Mouse (Mus musculus): Measurements from ENCODE around the gene Rab22a.
A peak's percentile ranks its signal among the peaks of the same experiment; 100 is the strongest.
"Not testable (repeated sequence)": the region's sequence is repeated elsewhere in the genome, so short reads cannot be mapped to it uniquely, and the experiment has no call there.

Gene Rab22a

GRCm38 (mm10) chr2:173659057-173659925 lies at the start of gene Rab22a:
TSS of gene Rab22a (plus strand) at chr2:173659760.
- DNase-seq = peak; percentile 97

DNA sequence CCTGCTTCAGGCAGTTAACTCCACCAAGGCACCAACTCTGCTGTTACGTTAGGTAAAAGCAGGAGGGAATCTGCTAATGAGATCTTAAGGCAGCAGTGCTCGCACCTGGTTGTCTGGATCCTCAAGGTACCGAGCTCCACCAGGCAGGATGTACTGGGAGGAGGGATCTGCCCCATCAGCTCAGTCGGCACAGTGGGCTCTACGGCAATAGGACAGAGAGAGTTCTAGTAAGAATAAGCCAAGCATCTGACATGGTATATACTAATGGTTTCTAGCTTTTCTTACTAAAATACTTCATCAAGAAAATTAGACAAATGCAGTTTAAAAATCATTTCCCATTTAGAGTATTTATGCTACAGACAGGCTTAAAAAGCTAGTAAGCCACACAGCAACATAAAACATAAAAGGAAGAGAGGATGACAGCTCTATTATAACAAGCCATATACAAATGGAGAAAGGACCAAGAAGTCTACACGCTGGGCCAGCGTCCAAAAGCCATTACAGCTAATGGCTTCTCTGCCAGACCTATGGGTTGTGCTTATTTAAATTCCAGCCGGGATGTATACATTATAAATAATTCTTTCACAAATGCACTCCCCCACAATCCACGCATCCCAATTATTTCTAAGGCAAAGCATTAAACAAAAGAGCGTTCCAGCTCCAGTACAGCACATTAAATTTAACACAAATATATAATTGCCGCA lies 44.0 kb upstream of the Rab22a start:
- no peak for DNase-seq

DNA sequence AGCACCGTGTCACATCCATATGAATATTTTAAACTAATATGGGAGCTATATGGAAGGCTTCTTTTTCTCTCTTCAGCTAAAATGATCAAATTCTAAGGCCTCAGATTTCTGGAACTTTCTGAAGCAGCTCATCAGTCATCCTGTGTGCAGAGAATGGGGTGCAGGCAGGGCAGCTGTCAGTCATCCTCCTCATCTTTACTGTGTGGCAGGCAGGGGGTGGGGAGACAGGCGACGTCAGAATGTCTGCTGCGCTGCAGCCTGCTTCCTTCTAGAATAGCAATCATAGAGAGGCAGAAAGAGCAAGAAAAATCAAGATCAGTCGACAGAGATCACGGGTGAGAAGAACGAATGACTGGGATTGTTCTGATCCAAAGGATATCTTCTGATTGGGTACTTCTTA lies 43.4 kb upstream of the Rab22a start:
- DNase-seq = no peak

GRCm38 (mm10) chr2:173619132-173619531 lies 40.4 kb upstream of the Rab22a start:
- DNase-seq = peak; percentile 20

DNA sequence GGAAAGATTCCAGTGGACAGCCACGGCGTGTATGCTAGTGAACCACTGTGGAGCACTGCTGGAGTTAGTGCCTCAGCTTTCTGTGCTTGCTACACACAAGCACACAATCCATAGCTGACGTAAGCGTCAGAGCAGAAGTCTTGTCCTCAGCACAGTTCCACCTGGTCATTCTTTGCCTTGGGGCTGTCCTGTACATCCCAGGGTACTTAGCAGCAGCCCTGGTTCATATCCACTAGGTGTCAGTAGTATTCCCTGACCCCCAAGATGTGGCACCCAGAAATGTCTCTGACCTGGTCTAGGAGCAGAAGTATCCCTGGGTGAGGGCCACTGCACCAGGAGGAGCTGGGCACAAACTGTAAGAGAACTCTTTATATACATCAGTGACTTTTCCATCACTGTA lies 38.9 kb upstream of the Rab22a start:
- no peak for DNase-seq

- DNase-seq = peak; percentile 17
Observed at GRCm38 (mm10) chr2:173622173-173622601, 37.4 kb upstream of the Rab22a start.

DNA sequence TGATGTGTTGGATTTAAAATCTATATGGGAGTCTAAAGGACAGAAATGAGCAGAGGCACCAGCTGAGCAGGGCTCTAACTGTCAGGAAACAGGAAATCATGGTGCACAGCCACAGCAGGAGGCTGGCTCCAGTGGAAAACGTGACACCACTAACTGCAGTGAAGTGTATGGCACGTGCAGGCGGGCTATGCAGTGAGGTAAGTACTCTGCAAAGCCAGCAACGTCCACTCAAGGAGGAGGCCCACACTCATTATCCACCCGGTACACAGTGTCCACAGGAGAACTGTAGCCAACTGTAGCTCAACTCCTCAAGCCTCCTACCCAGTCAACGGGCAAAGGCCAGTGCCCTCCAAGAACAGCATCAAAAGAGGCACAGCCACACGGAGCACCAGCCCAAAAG lies 34.9 kb upstream of the Rab22a start:
- peak; percentile 17 for DNase-seq

- no peak for DNase-seq
Observed at GRCm38 (mm10) chr2:173625786-173626185, 33.8 kb upstream of the Rab22a start.

DNA sequence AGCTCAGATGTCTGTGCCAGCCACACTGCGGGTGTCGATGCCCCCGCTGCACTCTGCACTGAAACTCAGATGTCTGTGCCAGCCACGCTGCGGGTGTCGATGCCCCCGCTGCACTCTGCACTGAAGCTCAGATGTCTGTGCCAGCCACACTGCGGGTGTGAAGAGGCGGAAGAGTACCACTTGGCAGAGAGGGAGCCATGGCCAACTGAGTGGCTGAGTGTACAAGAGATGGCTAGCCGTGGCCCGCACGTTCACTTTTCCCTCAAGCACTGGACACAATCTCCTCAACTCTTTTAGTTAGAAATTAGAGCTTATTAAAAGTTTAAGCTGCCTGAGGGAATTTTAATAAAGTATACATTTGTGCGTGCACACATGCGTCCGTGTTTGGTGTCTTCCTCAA lies 25.5 kb upstream of the Rab22a start:
- DNase-seq = not testable (repeated sequence)

- no peak for DNase-seq
Observed at GRCm38 (mm10) chr2:173641370-173641769, 18.2 kb upstream of the Rab22a start.

GRCm38 (mm10) chr2:173642262-173642999 lies 17.1 kb upstream of the Rab22a start:
- DNase-seq = no peak

DNA sequence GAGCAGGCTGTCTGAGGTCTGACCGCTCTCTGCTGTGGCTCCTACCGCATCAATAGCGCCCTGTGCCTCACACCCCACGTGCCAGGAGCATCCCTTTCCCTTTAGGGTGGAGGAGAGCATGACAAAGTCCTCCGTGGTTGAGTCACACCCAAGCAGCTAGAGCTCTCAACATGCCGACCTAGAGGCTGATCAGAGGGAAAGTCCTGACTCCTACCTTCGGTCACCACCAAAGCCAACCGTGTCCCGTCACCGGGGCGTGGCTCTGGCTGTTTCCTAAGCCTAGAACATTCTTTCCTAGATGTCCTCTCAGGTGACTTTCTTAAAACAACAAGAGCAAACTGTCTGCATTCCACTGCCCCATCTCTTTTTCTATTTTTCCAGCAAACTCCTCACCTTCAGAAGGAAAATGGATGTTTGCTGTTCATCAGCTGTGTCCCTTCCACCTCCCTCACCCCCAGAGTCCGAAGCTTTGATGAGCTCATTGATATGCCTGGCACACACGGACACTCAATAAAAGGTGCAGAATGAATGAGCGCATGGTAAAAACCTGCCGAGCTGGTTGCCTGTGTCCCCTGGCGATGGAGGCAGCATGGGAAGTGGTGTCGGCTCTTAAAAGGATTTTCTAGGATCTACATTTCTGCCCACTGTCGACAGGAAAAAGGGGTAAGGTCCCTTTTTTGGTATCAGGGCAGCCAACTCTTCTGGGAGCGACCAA lies 12.2 kb upstream of the Rab22a start:
- DNase-seq = no peak

GRCm38 (mm10) chr2:173649762-173650161 lies 9.8 kb upstream of the Rab22a start:
- no peak for DNase-seq

- no peak for DNase-seq
Observed at GRCm38 (mm10) chr2:173653526-173653925, 6.0 kb upstream of the Rab22a start.

DNA sequence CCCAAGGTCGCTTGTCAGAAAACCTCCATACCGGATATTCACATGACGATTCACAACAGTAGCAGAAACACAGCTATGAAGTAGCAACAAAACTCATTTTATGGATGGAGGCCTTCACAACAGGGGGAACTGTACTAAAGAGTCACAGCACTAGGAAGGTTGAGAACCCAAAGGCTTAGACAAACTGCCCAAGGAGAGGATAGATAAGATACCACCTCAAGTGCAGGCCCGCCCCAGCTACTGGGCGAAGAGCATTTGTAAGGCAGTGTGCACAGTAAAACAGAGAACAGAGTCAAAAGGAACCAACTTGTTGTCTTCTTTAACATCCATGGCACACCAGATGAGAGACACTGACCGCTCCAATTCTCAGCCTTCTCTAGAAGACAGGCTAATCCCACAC lies 1.8 kb upstream of the Rab22a start:
- no peak for DNase-seq

- DNase-seq = no peak
Observed at GRCm38 (mm10) chr2:173658517-173658916, 1.0 kb upstream of the Rab22a start.

DNA sequence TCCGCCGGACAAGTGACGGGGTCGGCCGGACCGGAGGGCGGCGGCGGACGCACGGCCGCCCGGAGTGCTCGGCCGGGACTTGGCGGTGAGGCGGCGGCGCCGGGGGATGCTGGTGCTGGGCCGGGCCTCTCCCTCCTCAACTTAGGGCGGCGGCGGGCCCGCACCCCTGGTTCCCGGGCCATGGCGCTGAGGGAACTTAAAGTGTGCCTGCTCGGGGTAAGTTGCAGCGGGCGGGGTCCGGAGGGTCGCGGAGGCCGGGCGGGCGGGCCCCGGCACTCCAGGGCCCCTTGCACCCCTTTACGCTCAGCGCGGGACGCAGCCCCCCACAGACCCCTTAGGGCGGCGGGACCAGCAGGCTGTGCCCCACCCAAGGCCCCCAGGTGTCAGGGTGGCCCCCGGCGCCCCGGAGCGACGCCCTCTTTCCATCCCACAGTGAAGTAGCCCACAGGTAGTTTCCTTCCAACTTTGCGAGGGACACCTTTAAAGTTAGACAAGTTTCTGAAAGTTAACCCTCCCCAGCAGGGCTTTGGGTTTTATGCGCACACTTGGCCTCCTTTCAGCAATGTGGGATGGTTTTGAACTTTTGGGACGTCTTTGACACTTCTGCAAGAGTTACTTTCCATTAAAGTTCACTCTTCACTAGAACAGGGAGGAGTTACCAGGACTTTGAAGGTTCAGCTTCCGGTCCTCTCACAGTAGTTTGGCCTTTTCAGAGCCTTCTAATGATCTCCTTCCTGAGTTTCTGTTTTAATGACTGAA lies 545 bp downstream of the Rab22a start:
- DNase-seq = no peak

DNA sequence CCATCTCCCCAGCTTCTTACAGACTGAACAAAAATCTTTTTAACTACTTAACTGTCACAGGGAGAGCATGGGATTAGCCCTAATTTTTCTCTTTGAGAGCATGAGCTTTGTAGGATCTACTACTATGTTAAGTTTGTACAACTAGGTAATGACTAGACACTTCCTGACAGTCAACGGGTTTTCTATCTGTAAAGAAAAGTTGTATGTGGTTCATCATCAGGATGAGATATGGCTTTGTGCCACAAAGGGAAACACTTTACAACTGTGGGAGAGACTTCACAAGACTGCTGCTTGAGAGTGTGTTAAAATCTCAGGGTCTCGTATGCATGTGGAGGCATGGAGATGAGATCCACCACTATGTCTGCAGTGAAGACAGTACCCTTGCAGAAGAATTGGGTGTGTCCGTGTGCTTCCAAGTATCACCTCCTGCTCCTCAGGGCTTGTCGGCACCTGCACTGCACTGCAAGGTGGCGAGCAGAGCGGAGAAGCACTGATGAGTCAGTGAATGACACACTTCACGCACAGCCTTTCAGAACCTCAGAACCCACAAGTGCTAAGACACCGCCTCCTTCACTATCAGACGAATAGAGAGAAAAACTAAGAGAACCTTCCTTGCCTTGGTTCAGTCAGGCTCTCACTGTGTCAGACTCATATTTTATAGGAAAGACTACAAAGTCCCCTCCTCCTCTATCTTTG lies 2.8 kb downstream of the Rab22a start:
- no peak for DNase-seq

GRCm38 (mm10) chr2:173664736-173665135 lies 5.2 kb downstream of the Rab22a start:
- DNase-seq = no peak

DNA sequence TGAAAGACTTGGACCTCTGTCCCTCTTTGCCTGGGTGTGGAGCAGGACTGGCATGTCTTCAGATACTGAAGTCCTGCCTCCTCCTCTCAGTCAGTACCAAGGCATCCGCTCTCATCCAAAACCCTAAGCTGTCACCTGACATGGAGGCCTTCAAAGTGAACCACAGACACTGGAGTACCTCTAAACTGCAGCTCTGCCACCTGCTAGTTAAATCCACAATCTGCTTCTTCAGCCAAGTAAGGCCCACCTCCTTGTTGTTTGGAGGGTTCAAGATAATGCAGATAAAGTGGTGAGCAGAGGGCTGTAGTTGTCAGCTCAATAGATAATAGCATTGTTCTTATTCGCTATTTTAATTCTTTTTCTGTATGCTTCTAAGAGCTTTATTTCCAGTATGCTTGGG lies 5.7 kb downstream of the Rab22a start:
- DNase-seq = no peak

DNA sequence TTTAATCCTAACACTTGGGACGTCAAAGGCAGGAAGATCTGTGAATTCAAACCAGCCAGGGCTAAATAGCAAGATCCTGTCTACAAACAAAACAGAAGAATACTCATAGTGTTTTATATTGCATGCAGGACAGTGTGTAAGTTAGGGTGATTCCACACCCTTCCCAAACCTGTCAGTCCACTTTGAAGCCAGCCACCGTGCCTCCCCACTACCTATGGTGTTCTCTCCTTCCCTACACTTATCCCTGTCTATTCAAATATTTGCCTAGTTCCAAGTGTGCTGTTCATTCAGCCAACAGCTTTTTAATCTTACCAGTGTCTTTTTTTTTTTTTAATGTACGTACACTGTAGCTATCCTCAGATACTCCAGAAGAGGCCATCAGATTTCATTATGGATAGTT lies 7.3 kb downstream of the Rab22a start:
- peak; percentile 45 for DNase-seq

All from lung, postnatal 36 days (tissue).